Mouse (Mus musculus) forebrain, embryonic 11.5 days (tissue): ENCODE results near the gene Kidins220. TPM values are rescaled to one million over a fixed set of nuclear protein-coding genes. Genes with fewer than 3 reads are reported as not detected.
A peak's percentile ranks its signal among the peaks of the same experiment; 100 is the strongest.

Source experiments
- ATAC-seq: fragments of 200-750 bp; cut with Nextera tagmentation; replicated peaks from 2 replicates; pipeline ENCODE4 v1.8.0; 2017; ENCODE audit warnings: moderate TSS enrichment; ENCODE audit not compliant: low FRiP score
- DNase-seq: peaks from one replicate; pipeline ENCODE4 v3.0.0-alpha.2; 2017; ENCODE audit warnings: low spot score
- H3K27ac ChIP-seq: fragments of 300-500 bp; sonication (generic); 2 replicates; pipeline ENCODE4 v1.5.1; 2014; ENCODE audit warnings: low read depth, low read length
- H3K27me3 ChIP-seq: fragments of 300-500 bp; sonication (generic); 2 replicates; pipeline ENCODE4 v1.6.1; 2014; ENCODE audit warnings: mild to moderate bottlenecking, low read length, mixed read lengths; ENCODE audit not compliant: control insufficient read depth, insufficient read depth
- H3K36me3 ChIP-seq: fragments of 300-500 bp; sonication (generic); 2 replicates; pipeline ENCODE4 v1.6.1; 2014; ENCODE audit warnings: mild to moderate bottlenecking, low read length, moderate library complexity, mixed read lengths; ENCODE audit not compliant: control insufficient read depth, insufficient read depth
- H3K4me1 ChIP-seq: fragments of 300-500 bp; sonication (generic); replicated peaks from 2 replicates; pipeline ENCODE4 v1.6.1; 2014; ENCODE audit warnings: low read length, mixed read lengths; ENCODE audit not compliant: control insufficient read depth, insufficient read depth
- H3K4me2 ChIP-seq: fragments of 300-500 bp; sonication (generic); 2 replicates; pipeline ENCODE4 v1.6.1; 2014; ENCODE audit warnings: low read depth, mild to moderate bottlenecking, low read length, moderate library complexity, mixed read lengths; ENCODE audit not compliant: severe bottlenecking
- H3K4me3 ChIP-seq: fragments of 300-500 bp; sonication (generic); 2 replicates; pipeline ENCODE4 v1.5.1; 2014; ENCODE audit warnings: low read depth, low read length
- H3K9ac ChIP-seq: fragments of 300-500 bp; sonication (generic); 2 replicates; pipeline ENCODE4 v1.6.1; 2014; ENCODE audit warnings: low read length
- H3K9me3 ChIP-seq: fragments of 300-500 bp; sonication (generic); 2 replicates; pipeline ENCODE4 v1.6.1; 2016; ENCODE audit warnings: low read length, mixed read lengths; ENCODE audit not compliant: control insufficient read depth
- WGBS: fragments of 180-500 bp; shearing (Covaris S2); extraction: QIAGEN DNeasy Blood & Tissue Kit; methylation state at CpG from one replicate; pipeline ENCODE4 v1.1.7; 2014; 5-methylcytosine and 5-hydroxymethylcytosine counted together
- polyA plus RNA-seq: library from polyadenylated mRNA; unstranded; fragments of >200 nt; fragmentation: Nextera tagmentation; extraction: Ambion mirVana; gene quantifications from 2 replicates; pipeline ENCODE4 v1.2.1, GENCODE M21; 2014

Kidins220 gene
- polyA plus RNA-seq, 1 experiment from 2014 or later = 45.4 TPM

DNA sequence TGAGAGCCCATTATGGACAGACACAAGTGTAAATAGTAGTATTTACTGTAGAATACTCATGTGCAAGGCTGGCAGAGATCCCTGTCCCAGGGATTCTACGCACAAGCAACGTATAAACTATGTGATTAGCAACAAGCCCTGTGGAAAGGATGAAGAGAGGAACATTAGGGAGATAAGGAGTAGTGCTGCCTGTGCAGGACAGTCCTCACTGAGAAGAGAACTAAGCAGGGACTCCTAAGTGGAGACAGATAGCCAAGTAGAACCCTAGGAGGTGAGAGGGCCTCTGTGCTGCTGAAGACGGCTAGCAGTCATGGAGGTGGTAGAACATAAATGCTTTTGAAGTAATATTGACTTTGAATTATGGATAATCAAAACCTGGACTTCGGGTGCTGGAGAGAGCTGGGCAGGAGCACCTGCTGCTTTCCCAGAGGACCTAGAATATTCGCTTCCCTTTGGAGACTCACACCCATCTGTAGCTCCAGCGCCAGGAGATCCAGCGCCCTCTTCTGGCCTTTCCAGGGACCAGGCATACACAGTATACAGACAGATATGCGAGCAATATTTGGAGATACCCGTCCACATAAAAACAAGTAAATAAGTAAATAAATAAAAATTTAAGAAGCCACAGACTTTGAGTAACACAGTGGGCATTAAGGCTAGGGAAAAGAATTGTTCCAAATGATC, 50.3 kb downstream of the Kidins220 start:
- no peaks in the 10 kb centered on the region for H3K4me1 ChIP-seq
- DNase-seq = peak; percentile 54

DNA sequence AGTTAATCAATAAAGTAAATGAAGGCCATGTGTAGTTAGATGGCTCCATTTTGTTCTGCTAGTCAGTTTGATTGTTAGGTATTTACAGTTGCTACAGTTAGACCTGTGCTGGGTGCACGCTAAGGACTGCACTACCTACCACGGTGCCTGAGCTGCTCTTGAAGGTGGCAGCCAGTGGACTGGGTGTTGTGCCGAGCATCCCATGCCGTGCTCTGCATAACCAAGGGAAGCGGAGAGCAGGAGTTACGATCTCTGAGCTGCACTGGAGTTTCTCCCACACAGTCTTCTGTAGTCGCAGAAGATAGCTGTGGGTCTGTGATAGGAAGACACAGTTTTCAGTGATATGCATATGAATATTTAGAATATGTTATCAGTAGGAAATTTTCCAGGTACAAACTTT, 51.6 kb downstream of the Kidins220 start:
- DNase-seq (no peak), ATAC-seq (no peak)
- no peak overlapping the region for H3K4me2 ChIP-seq
- no peaks in the 10 kb centered on the region for H3K27me3 ChIP-seq
- no peaks in the 10 kb centered on the region for H3K9me3 ChIP-seq
- no peak overlapping the region for H3K27ac ChIP-seq
- H3K4me3 ChIP-seq = no peak overlapping the region
- H3K4me1 ChIP-seq = no peaks in the 10 kb centered on the region
- H3K36me3 ChIP-seq = no peaks in the 10 kb centered on the region
- H3K9ac ChIP-seq = no peak overlapping the region
- 89% methylated on average over 7 of the region's 7 CpGs for WGBS

More for the DNA sequence above, 50.3 kb downstream of the Kidins220 start:
- Histone ChIP-seq H3K9ac (no peak overlapping the region), H3K36me3 (no peaks in the 10 kb centered on the region), H3K27ac (no peak overlapping the region), H3K27me3 (no peaks in the 10 kb centered on the region), H3K4me2 (no peak overlapping the region), H3K9me3 (no peaks in the 10 kb centered on the region), H3K4me3 (no peak overlapping the region)
- ATAC-seq = no peak
- 68% methylated on average over 9 of the region's 9 CpGs for WGBS

GRCm38 (mm10) chr12:25027416-25027815, 52.7 kb downstream of the Kidins220 start:
- Histone ChIP-seq H3K4me3 (no peak overlapping the region), H3K27me3 (no peaks in the 10 kb centered on the region), H3K27ac (no peak overlapping the region), H3K4me2 (no peak overlapping the region), H3K9me3 (no peaks in the 10 kb centered on the region), H3K9ac (no peak overlapping the region), H3K36me3 (no peaks in the 10 kb centered on the region), H3K4me1 (no peaks in the 10 kb centered on the region)
- DNase-seq (peak; percentile 61), ATAC-seq (peak; percentile 10; the same call in 1 of the 2 replicates)
- 38% methylated on average over 2 of the region's 2 CpGs for WGBS

GRCm38 (mm10) chr12:25033662-25034337, 59.1 kb downstream of the Kidins220 start:
- no peaks in the 10 kb centered on the region for H3K9me3 ChIP-seq
- ATAC-seq = peak; percentile 83
- peak overlapping the region; percentile 48; the same call in 1 of the 2 replicates for H3K27ac ChIP-seq
- H3K4me1 ChIP-seq = peaks cover 11% of the 10 kb centered on the region; the same call in 1 of the 2 replicates
- H3K4me2 ChIP-seq = no peak overlapping the region
- H3K4me3 ChIP-seq = no peak overlapping the region
- H3K27me3 ChIP-seq = no peaks in the 10 kb centered on the region
- no peaks in the 10 kb centered on the region for H3K36me3 ChIP-seq
- peak; percentile 70 for DNase-seq
- WGBS = 7% methylated on average over 9 of the region's 9 CpGs
- H3K9ac ChIP-seq = no peak overlapping the region

- H3K4me1 ChIP-seq = peaks cover 11% of the 10 kb centered on the region; the same call in 1 of the 2 replicates
- H3K27me3 ChIP-seq = no peaks in the 10 kb centered on the region
- 51% methylated on average over 8 of the region's 8 CpGs for WGBS
- DNase-seq (no peak), ATAC-seq (peak; percentile 44; the same call in 1 of the 2 replicates)
- H3K9me3 ChIP-seq = no peaks in the 10 kb centered on the region
- H3K36me3 ChIP-seq = no peaks in the 10 kb centered on the region
- no peak overlapping the region for H3K4me3 ChIP-seq
- H3K27ac ChIP-seq = peak overlapping the region; percentile 48; the same call in 1 of the 2 replicates
- no peak overlapping the region for H3K4me2 ChIP-seq
- H3K9ac ChIP-seq = no peak overlapping the region
Measured at GRCm38 (mm10) chr12:25034338-25034953, 59.7 kb downstream of the Kidins220 start.

GRCm38 (mm10) chr12:25036024-25036423, 61.3 kb downstream of the Kidins220 start:
- no peak overlapping the region for H3K4me2 ChIP-seq
- no peak for ATAC-seq
- no peaks in the 10 kb centered on the region for H3K27me3 ChIP-seq
- DNase-seq = no peak
- H3K4me1 ChIP-seq = peaks cover 11% of the 10 kb centered on the region; the same call in 1 of the 2 replicates
- H3K9ac ChIP-seq = no peak overlapping the region
- H3K4me3 ChIP-seq = no peak overlapping the region
- H3K27ac ChIP-seq = no peak overlapping the region
- WGBS = 89% methylated on average over 3 of the region's 3 CpGs
- H3K9me3 ChIP-seq = no peaks in the 10 kb centered on the region
- H3K36me3 ChIP-seq = no peaks in the 10 kb centered on the region

GRCm38 (mm10) chr12:25037222-25037621, 62.5 kb downstream of the Kidins220 start:
- no peak for DNase-seq
- Histone ChIP-seq H3K9me3 (no peaks in the 10 kb centered on the region), H3K36me3 (no peaks in the 10 kb centered on the region), H3K4me2 (no peak overlapping the region), H3K27me3 (no peaks in the 10 kb centered on the region), H3K4me1 (peaks cover 11% of the 10 kb centered on the region; the same call in 1 of the 2 replicates), H3K4me3 (no peak overlapping the region), H3K27ac (no peak overlapping the region), H3K9ac (no peak overlapping the region)
- ATAC-seq = no peak
- WGBS = 74% methylated on average over 5 of the region's 5 CpGs

- 81% methylated on average over 9 of the region's 9 CpGs for WGBS
- ATAC-seq (no peak), DNase-seq (no peak)
- H3K4me1 ChIP-seq = peaks cover 11% of the 10 kb centered on the region; the same call in 1 of the 2 replicates
- H3K9me3 ChIP-seq = no peaks in the 10 kb centered on the region
- no peaks in the 10 kb centered on the region for H3K36me3 ChIP-seq
- no peak overlapping the region for H3K27ac ChIP-seq
- no peak overlapping the region for H3K4me2 ChIP-seq
- no peak overlapping the region for H3K9ac ChIP-seq
- H3K4me3 ChIP-seq = no peak overlapping the region
- no peaks in the 10 kb centered on the region for H3K27me3 ChIP-seq
Measured at GRCm38 (mm10) chr12:25037681-25038472, 63.2 kb downstream of the Kidins220 start.
